Mouse (Mus musculus) hindbrain, embryonic 15.5 days (tissue): ENCODE measurements around the gene Urb2. TPM values are rescaled to one million over a fixed set of nuclear protein-coding genes. Genes with fewer than 3 reads are reported as not detected.

Experiments used
- ATAC-seq: fragments of 200-750 bp; cut with Nextera tagmentation; 2 replicates; pipeline ENCODE4 v1.8.0; 2017; ENCODE audit warnings: low read depth, moderate number of reproducible peaks, moderate TSS enrichment; ENCODE audit not compliant: low FRiP score
- H3K27ac ChIP-seq: fragments of 300-500 bp; sonication (generic); replicated peaks from 2 replicates; pipeline ENCODE4 v1.5.1; 2015; ENCODE audit warnings: mild to moderate bottlenecking, inconsistent platforms
- H3K27me3 ChIP-seq: fragments of 300-500 bp; sonication (generic); 2 replicates; pipeline ENCODE4 v1.6.1; 2015; ENCODE audit warnings: control low read depth, inconsistent platforms
- H3K36me3 ChIP-seq: fragments of 300-500 bp; sonication (generic); 2 replicates; pipeline ENCODE4 v1.6.1; 2015; ENCODE audit warnings: control low read depth, inconsistent platforms
- H3K4me1 ChIP-seq: fragments of 300-500 bp; sonication (generic); replicated peaks from 2 replicates; pipeline ENCODE4 v1.6.1; 2015; ENCODE audit warnings: control low read depth, inconsistent platforms
- H3K4me2 ChIP-seq: fragments of 300-500 bp; sonication (generic); 2 replicates; pipeline ENCODE4 v1.6.1; 2015; ENCODE audit warnings: moderate library complexity, mild to moderate bottlenecking, inconsistent platforms
- H3K4me3 ChIP-seq: fragments of 300-500 bp; sonication (generic); 2 replicates; pipeline ENCODE4 v1.5.1; 2015; ENCODE audit warnings: mild to moderate bottlenecking, inconsistent platforms
- H3K9ac ChIP-seq: fragments of 300-500 bp; sonication (generic); 2 replicates; pipeline ENCODE4 v1.6.1; 2015; ENCODE audit warnings: inconsistent platforms
- H3K9me3 ChIP-seq: fragments of 300-500 bp; sonication (generic); 2 replicates; pipeline ENCODE4 v1.6.1; 2016; ENCODE audit warnings: control low read depth, inconsistent platforms
- WGBS: fragments of 180-500 bp; shearing (Covaris S2); methylation state at CpG from one replicate; pipeline ENCODE4 v1.1.7; 2015; 5-methylcytosine and 5-hydroxymethylcytosine counted together
- microRNA counts: library from miRNA; unstranded; fragments of <30 nt; microRNA quantifications from one replicate; lab custom pipeline; 2016
- microRNA-seq: library from miRNA; unstranded; fragments of <30 nt; microRNA quantifications from one replicate; pipeline ENCODE4, GENCODE M21; 2016
- polyA plus RNA-seq: library from polyadenylated mRNA; unstranded; fragments of >200 nt; fragmentation: Nextera tagmentation; extraction: Ambion mirVana; gene quantifications from 2 replicates; pipeline ENCODE4 v1.2.1, GENCODE M21; 2015

Urb2 gene
- polyA plus RNA-seq, 1 experiment from 2014 or later = 3.5 TPM

- WGBS = 91% methylated on average over 8 of the region's 8 CpGs
- Histone ChIP-seq H3K9me3 (no peaks in the 10 kb centered on the region), H3K27me3 (no peaks in the 10 kb centered on the region), H3K4me3 (no peak overlapping the region), H3K36me3 (no peaks in the 10 kb centered on the region), H3K27ac (no peak overlapping the region), H3K4me1 (no peaks in the 10 kb centered on the region; the same call in 1 of the 2 replicates), H3K4me2 (no peak overlapping the region), H3K9ac (no peak overlapping the region)
- ATAC-seq = no peak
These were observed 61.3 kb downstream of the Urb2 start for GRCm38 (mm10) chr8:124082616-124083015.

- Histone ChIP-seq H3K4me1 (peaks cover 4% of the 10 kb centered on the region; the same call in 1 of the 2 replicates), H3K27ac (no peak overlapping the region), H3K9ac (no peak overlapping the region), H3K4me2 (no peak overlapping the region), H3K9me3 (no peaks in the 10 kb centered on the region), H3K27me3 (no peaks in the 10 kb centered on the region), H3K4me3 (no peak overlapping the region), H3K36me3 (no peaks in the 10 kb centered on the region)
- ATAC-seq = no peak
- WGBS = 85% methylated on average over 7 of the region's 7 CpGs
These were observed 62.3 kb downstream of the Urb2 start for GRCm38 (mm10) chr8:124083611-124084010.

DNA sequence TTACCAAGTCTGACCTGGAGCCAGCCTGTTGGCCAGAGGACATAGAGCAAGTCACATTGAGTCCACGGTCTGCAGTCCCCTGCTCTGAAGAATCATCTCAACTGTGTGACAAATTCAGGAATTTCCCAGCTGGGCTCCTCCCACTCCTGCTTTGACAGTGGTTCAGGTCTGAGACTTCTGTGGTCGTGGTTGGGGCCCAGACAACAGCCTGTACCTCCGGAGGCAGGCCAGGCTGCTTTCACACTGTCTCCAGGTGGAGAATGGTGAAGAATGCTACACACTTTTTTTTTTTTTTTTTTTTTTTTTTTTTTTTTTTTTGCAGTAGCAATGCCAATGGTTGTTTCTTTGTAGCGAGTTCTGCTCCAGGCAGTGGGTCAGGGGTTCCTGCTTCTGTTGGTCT, 64.4 kb downstream of the Urb2 start:
- no peaks in the 10 kb centered on the region for H3K27me3 ChIP-seq
- WGBS = 68% methylated on average over 4 of the region's 4 CpGs
- H3K27ac ChIP-seq = no peak overlapping the region
- no peak for ATAC-seq
- no peaks in the 10 kb centered on the region for H3K9me3 ChIP-seq
- peaks cover 4% of the 10 kb centered on the region; the same call in 1 of the 2 replicates for H3K4me1 ChIP-seq
- no peak overlapping the region for H3K4me2 ChIP-seq
- no peak overlapping the region for H3K9ac ChIP-seq
- no peak overlapping the region for H3K4me3 ChIP-seq
- H3K36me3 ChIP-seq = no peaks in the 10 kb centered on the region

DNA sequence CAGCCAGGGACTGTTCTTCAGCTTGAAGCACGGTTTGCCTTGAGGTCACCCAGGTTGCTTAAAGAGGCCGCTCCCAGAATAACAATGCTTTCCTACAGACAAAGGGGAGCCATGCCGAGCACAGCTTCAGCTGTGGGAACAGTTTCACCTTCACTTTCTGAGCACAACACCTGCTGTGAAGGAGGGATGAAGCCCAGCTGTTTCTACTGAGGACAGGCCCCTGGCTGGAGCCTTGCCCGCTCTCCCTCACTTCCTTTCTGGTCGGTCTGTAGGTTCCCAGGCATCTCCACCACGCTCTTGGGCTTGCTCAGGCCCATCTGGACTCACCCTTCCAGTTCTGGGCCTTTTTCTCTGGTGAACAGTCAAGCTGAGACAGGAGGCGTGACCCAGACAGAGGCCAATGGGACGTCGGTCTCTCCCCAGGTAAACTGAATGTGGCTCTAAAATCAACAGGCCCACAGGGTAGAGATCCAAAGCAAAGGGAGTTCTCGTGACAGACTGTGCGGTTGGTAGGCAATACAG, 66.8 kb downstream of the Urb2 start:
- no peaks in the 10 kb centered on the region for H3K36me3 ChIP-seq
- H3K27me3 ChIP-seq = no peaks in the 10 kb centered on the region
- ATAC-seq = no peak
- no peak overlapping the region for H3K27ac ChIP-seq
- no peaks in the 10 kb centered on the region for H3K9me3 ChIP-seq
- 45% methylated on average over 11 of the region's 11 CpGs for WGBS
- no peak overlapping the region for H3K4me2 ChIP-seq
- H3K4me3 ChIP-seq = no peak overlapping the region
- H3K9ac ChIP-seq = no peak overlapping the region
- H3K4me1 ChIP-seq = 0 out of 2 replicates have a peak, but pooled peaks cover 4% of the 10 kb centered on the region

- Histone ChIP-seq H3K36me3 (no peaks in the 10 kb centered on the region), H3K27me3 (no peaks in the 10 kb centered on the region), H3K9me3 (no peaks in the 10 kb centered on the region), H3K27ac (no peak overlapping the region), H3K4me1 (0 out of 2 replicates have a peak, but pooled peaks cover 4% of the 10 kb centered on the region), H3K9ac (no peak overlapping the region), H3K4me3 (no peak overlapping the region), H3K4me2 (no peak overlapping the region)
- 86% methylated on average over 5 of the region's 5 CpGs for WGBS
- no peak for ATAC-seq
These were observed 67.7 kb downstream of the Urb2 start for GRCm38 (mm10) chr8:124089016-124089415.

GRCm38 (mm10) chr8:124090473-124090872, 69.2 kb downstream of the Urb2 start:
- H3K27ac ChIP-seq = no peak overlapping the region
- H3K4me1 ChIP-seq = 0 out of 2 replicates have a peak, but pooled peaks cover 4% of the 10 kb centered on the region
- H3K4me3 ChIP-seq = no peak overlapping the region
- no peak overlapping the region for H3K4me2 ChIP-seq
- ATAC-seq = no peak
- no peaks in the 10 kb centered on the region for H3K27me3 ChIP-seq
- H3K36me3 ChIP-seq = no peaks in the 10 kb centered on the region
- no peaks in the 10 kb centered on the region for H3K9me3 ChIP-seq
- no peak overlapping the region for H3K9ac ChIP-seq
- 96% methylated on average over 5 of the region's 5 CpGs for WGBS

MicroRNAs within 50 kb of the gene (microRNA counts, 519-probe panel; counts per million panel counts)
- 2,614 counts per million, percentile 45 among the panel's probes with 10 or more counts for microRNA mmu-miR-1967 (lab: Ali Mortazavi, UCI)

Small RNAs within 50 kb of the gene (microRNA-seq; reads per million reads assigned to microRNA genes)
- not detected for gene Mir1967

Other genes with a start within 250 kb of the Urb2 start
- gene Rab4a, start 215.5 kb upstream of the Urb2 start, polyA plus RNA-seq = 77.5 and 82.2 TPM in 2 replicates
- gene Ccsap, start 161.3 kb upstream of the Urb2 start, polyA plus RNA-seq = 5.7 and 6.2 TPM in 2 replicates
- 8.0 and 10.5 TPM in 2 replicates for gene Acta1, start 126.8 kb upstream of the Urb2 start, polyA plus RNA-seq
- 21.3 and 21.9 TPM in 2 replicates for gene Nup133, start 72.2 kb upstream of the Urb2 start, polyA plus RNA-seq
- 14.9 and 15.2 TPM in 2 replicates for gene Abcb10, start 38.4 kb upstream of the Urb2 start, polyA plus RNA-seq
- 24.3 and 24.5 TPM in 2 replicates for gene Taf5l, start 111 bp upstream of the Urb2 start, polyA plus RNA-seq
- 63.2 and 63.7 TPM in 2 replicates for gene Galnt2, start 209.9 kb downstream of the Urb2 start, polyA plus RNA-seq